ENCODE assay signal across 8 mouse cellular contexts in genomic region chr15:4026831-4027584, GRCm38 (mm10). TPM values are rescaled to one million over a fixed set of nuclear protein-coding genes. Genes with fewer than 3 reads are reported as not detected.
DNase-seq lines count a peak whose midpoint lies in the region; ATAC-seq lines count a peak whose summit lies in the region.

No protein-coding gene starts in this region.

- H3K4me1 ChIP-seq in hindbrain, embryonic 12.5 days, result peaks cover 15% of the 10 kb centered on the region

- H3K27ac ChIP-seq in hindbrain, embryonic 12.5 days, result peak overlapping the region; percentile 91

- peak overlapping the region; percentile 66 for H3K4me2 ChIP-seq in hindbrain, embryonic 12.5 days (replicated peaks)

- 0 out of 2 replicates have a peak, but pooled peaks cover 3% of the 10 kb centered on the region for H3K27me3 ChIP-seq in hindbrain, embryonic 12.5 days

- H3K9me3 ChIP-seq in hindbrain, embryonic 12.5 days (replicated peaks), result no peaks in the 10 kb centered on the region

- H3K9ac ChIP-seq in hindbrain, embryonic 12.5 days, result peak overlapping the region; percentile 67

- peak; percentile 86 for ATAC-seq in hindbrain, embryonic 12.5 days (ENCODE audit: low FRiP score)

- peak; percentile 89 for DNase-seq in Muller cell, postnatal 12 days (ENCODE audit: inconsistent ontology term)
- DNase-seq in cerebellum, postnatal 10 days, result peak; percentile 88 to 92
- peak; percentile 74 to 83 for DNase-seq in frontal cortex, postnatal 10 days (ENCODE audit: low spot score in 2 of 2)
- DNase-seq in layer of hippocampus, postnatal 14 days (ENCODE audit: low spot score in 2 of 2), result peak; percentile 80 to 86
- DNase-seq in lung, postnatal 10 days, result peak; percentile 89
- DNase-seq in ovary, postnatal 14 days (ENCODE audit: low spot score), result peak; percentile 73
- peak; percentile 58 to 59 for DNase-seq in thymus, postnatal 10 days (ENCODE audit: low spot score in 2 of 2)

- H3K4me3 ChIP-seq in hindbrain, embryonic 12.5 days, result peak overlapping the region; percentile 63

- whole genome bisulfite sequencing in hindbrain, embryonic 12.5 days, result under 1% methylated on average over 65 of the region's 65 CpGs

- H3K36me3 ChIP-seq in hindbrain, embryonic 12.5 days, result no peaks in the 10 kb centered on the region

RNA-seq across cellular contexts. Expression of gene Oxct1, which starts 0.8 kb away (rescaled TPM):
- polyA plus RNA-seq in hindbrain, embryonic 12.5 days (2016; fragmentation: Nextera tagmentation; extraction: Ambion mirVana), result 200 and 208 TPM in 2 replicates
- 100 to 1,000 TPM; 490 to 507 TPM for total RNA-seq in layer of hippocampus, postnatal 14 days (2021)

RNA-seq across cellular contexts. Expression of gene AW549877, which starts 31.5 kb away (rescaled TPM):
- polyA plus RNA-seq in hindbrain, embryonic 12.5 days (2016; fragmentation: Nextera tagmentation; extraction: Ambion mirVana), result 57.2 and 61.6 TPM in 2 replicates
- 10 to 100 TPM; 41.8 to 43.6 TPM for total RNA-seq in layer of hippocampus, postnatal 14 days (2021)

RNA-seq across cellular contexts. Expression of gene Fbxo4, which starts 47.6 kb away (rescaled TPM):
- polyA plus RNA-seq in hindbrain, embryonic 12.5 days (2016; fragmentation: Nextera tagmentation; extraction: Ambion mirVana), result 9.0 and 9.8 TPM in 2 replicates
- total RNA-seq in layer of hippocampus, postnatal 14 days (2021), result 1 to 10 TPM; 8.0 to 8.2 TPM

Comparison
In these comparisons a context has a peak if more than half of its experiments do, and no peak if none do; other contexts are left out.
1. Peak in every context shown above with its lines: DNase-seq, ATAC-seq, H3K4me3 ChIP-seq and H3K27ac ChIP-seq.